Mouse (Mus musculus) granulocyte monocyte progenitor cell, adult 5-6 weeks (primary cell): ENCODE data around the gene Zfp599. TPM values are rescaled to one million over a fixed set of nuclear protein-coding genes. Genes with fewer than 3 reads are reported as not detected.
"Not testable (repeated sequence)": the region's sequence is repeated elsewhere in the genome, so short reads cannot be mapped to it uniquely, and the experiment has no call there.

ENCODE experiments used
- ATAC-seq: replicated peaks from 2 replicates; pipeline ENCODE4 v1.8.0; 2016; ENCODE audit warnings: mild to moderate bottlenecking, moderate TSS enrichment, inconsistent platforms; ENCODE audit not compliant: poor library complexity, severe bottlenecking
- total RNA-seq, 2 experiments: library from RNA; stranded (forward) in 1 of 2; stranded (reverse) in 1 of 2; fragments of 200-712, 200-1000 nt in 1 of 2; fragments of >200 nt in 1 of 2; fragmentation: Nextera tagmentation in 1 of 2; gene quantifications; 2 replicates each; pipeline ENCODE4 v1.2.3; 2014 to 2017

Gene Zfp599
- total RNA-seq (2014; fragmentation: Nextera tagmentation) (1.3 and 3.1 TPM in 2 replicates), total RNA-seq (2017) (8.9 and 10.3 TPM in 2 replicates)

DNA sequence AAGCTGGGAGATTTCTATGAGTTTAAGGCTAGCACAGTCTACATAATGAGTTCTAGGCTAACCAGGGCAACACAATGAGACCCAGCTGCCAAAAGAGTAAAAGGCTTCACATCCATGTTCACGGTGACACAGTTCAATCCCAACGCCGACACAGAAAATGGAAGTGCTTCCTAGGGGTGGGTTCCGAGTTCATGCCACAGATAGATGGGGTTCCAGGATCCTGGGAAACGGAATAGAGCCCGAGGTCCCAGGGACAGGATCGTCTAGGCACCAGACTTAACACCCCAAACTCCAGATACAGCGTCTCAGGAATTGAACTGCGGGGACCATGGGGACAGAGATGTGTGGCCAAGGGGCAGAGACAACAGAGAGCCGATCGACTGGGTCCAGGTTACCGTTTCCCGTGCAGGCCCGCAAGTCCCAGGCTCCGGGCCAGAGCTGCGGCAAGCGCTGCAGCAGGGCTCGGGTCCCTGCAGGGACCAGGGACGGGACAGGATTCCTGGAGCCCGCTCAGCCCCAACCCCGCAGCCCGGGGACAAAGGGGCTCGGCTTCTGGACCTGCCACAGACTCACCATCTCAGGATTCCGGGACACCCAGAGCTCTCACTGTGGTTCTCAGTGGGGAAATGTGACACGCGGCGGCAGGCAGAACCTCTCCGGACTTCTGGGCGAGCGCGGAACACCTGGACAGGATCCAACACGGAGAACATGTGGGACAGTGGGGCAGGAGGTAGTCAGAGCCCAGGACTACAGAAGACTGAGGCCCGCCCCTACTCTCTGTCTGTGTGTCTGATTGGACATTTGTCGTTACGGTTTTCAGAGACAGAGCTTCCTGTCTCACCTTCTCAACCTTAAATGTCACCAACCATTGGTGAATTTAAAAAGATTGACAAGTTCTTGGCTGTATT is at the start of gene Zfp599:
Gene Zfp599, minus strand, starts transcription at position 712 of the 908 bp plus-strand sequence.
- ATAC-seq, result peak; percentile 88

- not testable (repeated sequence) for ATAC-seq
Measured at GRCm38 (mm10) chr9:22307920-22308262, 48.2 kb upstream of the Zfp599 start.

- ATAC-seq, result peak; percentile 100
Measured at GRCm38 (mm10) chr9:22307156-22307919, 47.6 kb upstream of the Zfp599 start, which contains the start of gene Zfp810. TSS of gene Zfp810 (minus strand) at chr9:22307648.

DNA sequence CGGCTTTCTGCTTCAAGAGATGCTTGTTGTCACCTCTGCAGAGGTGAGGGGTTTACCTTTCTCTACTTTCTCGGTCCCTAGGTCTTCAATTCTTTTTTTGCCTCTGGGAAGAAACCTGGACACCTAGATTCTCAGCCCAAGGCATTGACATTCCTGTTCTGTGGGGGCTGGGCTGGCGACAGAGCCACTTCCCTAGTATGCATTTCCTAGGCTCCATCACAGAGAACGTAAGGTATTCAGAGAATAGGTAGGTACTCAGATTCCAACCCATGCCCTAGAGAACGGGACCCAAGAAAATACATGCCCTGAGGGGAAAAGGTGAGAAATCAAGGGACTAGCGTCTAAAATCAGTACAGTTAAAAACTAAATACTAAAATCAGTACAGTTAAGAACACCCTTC is 47.0 kb upstream of the Zfp599 start:
- ATAC-seq, result no peak

GRCm38 (mm10) chr9:22302199-22302598 is 42.5 kb upstream of the Zfp599 start:
- ATAC-seq, result no peak

GRCm38 (mm10) chr9:22278733-22279132 is 19.0 kb upstream of the Zfp599 start:
- no peak for ATAC-seq

DNA sequence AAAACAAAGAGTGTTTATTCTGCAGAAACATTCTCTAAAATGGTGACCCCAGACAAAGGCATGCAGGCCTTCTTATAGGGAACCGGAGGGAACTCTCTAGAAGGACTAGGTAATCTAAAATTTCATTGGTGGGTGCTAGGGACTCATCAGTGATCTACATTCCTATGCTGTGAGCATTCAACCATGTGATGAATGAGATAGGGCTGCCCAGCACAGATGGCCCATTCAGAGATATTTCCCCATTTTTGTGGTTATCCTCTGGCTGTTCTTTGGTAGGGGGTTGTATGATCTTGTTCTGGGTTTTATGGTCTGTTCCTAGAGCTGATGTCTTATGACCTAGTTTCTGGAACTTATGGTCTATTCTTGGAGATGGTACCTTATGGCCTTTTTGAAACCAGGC is 9.2 kb upstream of the Zfp599 start:
- no peak for ATAC-seq

GRCm38 (mm10) chr9:22262611-22263010 is 2.9 kb upstream of the Zfp599 start:
- ATAC-seq, result no peak

- ATAC-seq, result peak; percentile 48
Measured at GRCm38 (mm10) chr9:22261594-22261993, 1.9 kb upstream of the Zfp599 start.

GRCm38 (mm10) chr9:22260092-22260422 is 362 bp upstream of the Zfp599 start:
- ATAC-seq, result no peak

DNA sequence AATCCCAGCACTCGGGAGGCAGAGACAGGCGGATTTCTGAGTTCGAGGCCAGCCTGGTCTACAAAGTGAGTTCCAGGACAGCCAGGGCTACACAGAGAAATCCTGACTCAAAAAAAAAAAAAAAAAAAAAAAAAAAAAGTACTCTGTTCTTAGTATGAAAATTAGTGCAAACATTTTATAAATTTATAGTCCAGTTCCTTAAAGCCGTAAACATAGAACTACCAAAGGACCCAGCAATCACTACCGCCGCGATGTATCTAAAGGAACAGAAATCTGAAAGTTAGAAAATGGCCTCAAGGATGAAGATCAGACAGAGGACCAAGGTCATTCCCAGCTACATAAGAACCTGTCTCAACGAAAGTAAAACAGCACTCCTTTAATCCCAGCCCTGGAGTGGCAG is 911 bp downstream of the Zfp599 start:
- no peak for ATAC-seq

DNA sequence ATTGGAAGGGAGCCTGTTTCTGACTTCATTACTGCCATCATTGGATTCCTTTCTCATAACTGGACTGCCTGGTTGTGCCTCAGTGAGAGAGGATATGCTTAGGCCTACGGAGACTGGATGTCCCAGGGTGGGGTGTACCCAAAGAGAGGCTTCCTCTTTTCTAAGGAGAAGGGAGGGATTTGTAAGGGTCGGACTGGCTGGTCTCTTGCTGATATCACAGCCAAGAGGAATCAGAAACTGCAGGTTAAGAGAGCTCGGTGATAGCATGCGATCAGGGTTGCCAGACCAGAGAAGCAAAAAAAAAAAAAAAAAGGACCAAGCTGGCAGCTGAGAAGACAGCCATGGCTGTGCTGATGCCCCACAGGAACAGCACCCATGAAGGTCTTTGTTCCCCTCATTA is 3.1 kb downstream of the Zfp599 start:
- ATAC-seq, result no peak

GRCm38 (mm10) chr9:22244242-22244641 is 15.5 kb downstream of the Zfp599 start:
- no peak for ATAC-seq

GRCm38 (mm10) chr9:22240001-22240400 is 19.7 kb downstream of the Zfp599 start:
- no peak for ATAC-seq

- ATAC-seq, result 0 out of 2 replicates have a peak, but pooled peaks have one; percentile 25
Measured at GRCm38 (mm10) chr9:22230556-22230955, 29.1 kb downstream of the Zfp599 start.

GRCm38 (mm10) chr9:22230061-22230460 is 29.6 kb downstream of the Zfp599 start:
- no peak for ATAC-seq

DNA sequence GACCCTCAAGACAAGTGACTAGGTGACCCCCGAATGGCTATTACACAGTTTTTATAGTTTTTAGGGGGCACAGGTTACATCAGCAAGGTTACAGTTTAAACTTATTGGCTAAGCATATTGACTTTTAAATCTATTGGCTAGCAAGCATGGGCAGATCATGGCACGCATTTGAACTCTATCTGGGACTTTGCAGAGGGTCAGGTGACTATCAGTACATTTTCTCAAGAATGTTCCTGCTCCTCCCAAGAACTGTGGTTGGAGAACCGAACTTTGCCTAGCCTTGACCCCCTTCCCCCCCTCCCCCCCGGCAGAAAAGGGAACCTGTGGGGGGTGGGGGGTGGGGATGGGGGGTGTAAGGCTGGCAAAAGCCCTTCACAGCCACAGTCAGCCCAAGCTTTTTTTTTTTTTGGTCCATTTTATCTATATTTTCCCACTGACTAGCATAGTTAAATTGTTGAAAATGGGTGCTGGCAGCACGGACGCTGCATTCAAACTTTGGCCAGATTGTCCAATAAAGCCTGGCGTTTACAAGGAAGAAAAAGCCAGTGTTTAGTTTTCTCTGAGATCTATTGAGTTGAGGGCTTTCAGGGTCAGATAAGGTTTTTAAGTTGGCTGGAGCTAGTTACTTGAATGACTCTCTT is 30.2 kb downstream of the Zfp599 start:
- ATAC-seq, result no peak

- ATAC-seq, result no peak
Measured at GRCm38 (mm10) chr9:22226846-22227245, 32.8 kb downstream of the Zfp599 start.

DNA sequence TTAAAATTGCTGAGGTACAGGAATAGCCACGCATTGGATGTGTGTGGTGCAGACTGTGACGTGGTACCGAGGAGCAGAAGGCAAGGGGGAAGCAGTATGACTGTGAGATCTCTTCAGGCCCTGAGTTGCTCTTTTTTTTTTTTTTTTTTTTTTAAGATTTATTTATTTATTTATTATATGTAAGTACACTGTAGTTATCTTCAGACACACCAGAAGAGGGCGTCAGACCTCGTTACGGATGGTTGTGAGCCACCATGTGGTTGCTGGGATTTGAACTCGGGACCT is 33.4 kb downstream of the Zfp599 start:
- ATAC-seq, result not testable (repeated sequence)

DNA sequence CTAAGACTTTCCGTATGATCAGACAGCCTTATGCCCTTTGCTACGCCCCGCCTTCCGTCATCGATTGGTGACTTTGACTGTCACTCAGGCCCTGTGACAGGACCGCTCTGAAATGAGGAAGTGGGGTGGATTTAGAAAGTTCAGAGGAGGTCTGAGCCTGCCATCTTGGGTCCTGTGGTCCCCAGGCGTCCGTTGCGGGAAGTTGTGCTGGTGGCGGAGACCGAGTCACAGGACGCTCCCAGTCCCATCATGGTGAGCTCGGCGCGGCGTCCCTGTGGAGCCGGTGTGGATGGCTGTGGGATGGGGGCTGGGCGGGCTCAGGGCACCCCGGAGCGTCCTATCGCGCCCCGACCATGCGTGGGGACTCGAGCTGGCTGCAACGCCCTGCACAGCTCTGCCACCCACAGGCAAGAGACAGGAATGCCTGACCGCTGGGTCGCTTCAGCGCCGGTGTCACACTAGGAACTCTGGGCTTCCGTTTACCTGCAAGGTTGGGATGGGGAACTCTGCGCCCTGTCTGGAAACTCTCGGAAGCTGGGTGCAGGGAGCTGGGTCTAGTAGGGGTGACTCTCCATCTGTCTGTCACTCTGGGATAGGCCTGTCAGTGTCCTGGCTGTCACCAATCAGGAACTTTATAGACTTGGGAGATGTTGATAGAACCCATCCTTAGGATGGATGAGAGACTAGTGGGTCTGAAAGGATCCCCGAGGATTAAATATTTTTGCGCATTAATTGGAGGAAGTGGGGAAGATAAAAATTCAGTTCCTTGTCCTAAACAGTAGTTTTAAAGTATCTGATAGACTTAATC is 33.9 kb downstream of the Zfp599 start, which contains the start of gene Zfp809:
Gene Zfp809, plus strand, starts transcription at position 134 of the 808 bp plus-strand sequence.
- peak; percentile 96 for ATAC-seq
